Mouse (Mus musculus) E14TG2a.4 (cell line): ENCODE results near the gene Artn.

ENCODE experiments used
- CTCF ChIP-seq: conservative IDR thresholded peaks from 2 replicates; pipeline ENCODE4 v1.5.1; 2014; ENCODE audit warnings: low read length
- NANOG ChIP-seq: IDR thresholded peaks from 2 replicates; pipeline ENCODE4 v1.6.1; 2014; ENCODE audit warnings: borderline replicate concordance, low read length, mixed read lengths

- no peak for TF ChIP-seq CTCF
- TF ChIP-seq NANOG: no peak
Observed at GRCm38 (mm10) chr4:117914031-117914430, 15.5 kb downstream of the Artn start.
